Mouse (Mus musculus) liver, postnatal 0 days (tissue): ENCODE measurements at regions not wholly inside any gene's neighbourhood (a gene's known extent, or its start where the extent isn't known, plus 50 kb on each side); places are given as distances from the start of the nearest gene placed in this dataset.

Experiments used
- CTCF ChIP-seq: sonication (generic); IDR thresholded peaks from 2 replicates; pipeline ENCODE4 v1.5.1; 2016; ENCODE audit warnings: antibody characterized with exemption, low read depth
- EP300 ChIP-seq: IDR thresholded peaks from 2 replicates; pipeline ENCODE4 v1.6.1; 2016; ENCODE audit warnings: antibody characterized with exemption, low read depth, mild to moderate bottlenecking

- TF ChIP-seq CTCF (no peak), EP300 (no peak)
These were observed 602.3 kb upstream of the Robo1 start for GRCm38 (mm10) chr16:71705846-71706245.
